9 mouse cellular contexts compared by ENCODE assay signal in genomic region chr11:12039098-12039497, GRCm38 (mm10). TPM values are rescaled to one million over a fixed set of nuclear protein-coding genes. Genes with fewer than 3 reads are reported as not detected.
DNase-seq lines count a peak whose midpoint lies in the region; ATAC-seq lines count a peak whose summit lies in the region.
"Had no signal": no experiment of that assay in that cellular context is flagged by ENCODE, and none has a peak within 500 bp of the region (broad histone marks: within the 10 kb centered on the region; RNA-seq: fewer than 3 reads in every experiment).

No protein-coding gene starts in this region.

- no peaks in the 10 kb centered on the region for H3K36me3 ChIP-seq in heart, embryonic 16.5 days (ENCODE audit: control insufficient read depth, insufficient read depth)
- no peaks in the 10 kb centered on the region for H3K36me3 ChIP-seq in limb, embryonic 13.5 days

- no peaks in the 10 kb centered on the region for H3K4me1 ChIP-seq in heart, embryonic 16.5 days (ENCODE audit: control insufficient read depth, insufficient read depth, low read length)
- H3K4me1 ChIP-seq in limb, embryonic 13.5 days: peaks cover 11% of the 10 kb centered on the region; the same call in 1 of the 2 replicates

- 20% methylated on average over 3 of the region's 3 CpGs for WGBS in heart, embryonic 16.5 days
- 13% methylated on average over 3 of the region's 3 CpGs for WGBS in limb, embryonic 13.5 days

- DNase-seq in heart, adult 18-20 months: no peak
- peak; percentile 4 for DNase-seq in urinary bladder, postnatal 14 days (ENCODE audit: low spot score)
- no peak for DNase-seq in urinary bladder, postnatal 36 days (ENCODE audit: low spot score in 2 of 2)
- DNase-seq in frontal cortex, adult 2 months (ENCODE audit: extremely low spot score in 1 of 2, low spot score in 1 of 2): no peak
- no peak for DNase-seq in adrenal gland, adult 18-20 months (ENCODE audit: low spot score in 2 of 2)

- H3K9me3 ChIP-seq in heart, embryonic 16.5 days (replicated peaks; ENCODE audit: control insufficient read depth, low read length): no peaks in the 10 kb centered on the region
- no peaks in the 10 kb centered on the region for H3K9me3 ChIP-seq in limb, embryonic 13.5 days

- H3K9ac ChIP-seq in heart, embryonic 16.5 days (ENCODE audit: low read length): no peak overlapping the region; the same call in 1 of the 2 replicates
- no peak overlapping the region for H3K9ac ChIP-seq in limb, embryonic 13.5 days

- peaks cover 50% of the 10 kb centered on the region for H3K27me3 ChIP-seq in heart, embryonic 16.5 days (ENCODE audit: control insufficient read depth, insufficient read depth, low read length)
- H3K27me3 ChIP-seq in limb, embryonic 13.5 days: peaks cover 85% of the 10 kb centered on the region
- H3K27me3 ChIP-seq: CH12.LX had no signal

- H3K4me3 ChIP-seq in heart, embryonic 16.5 days (ENCODE audit: low read length): no peak overlapping the region
- H3K4me3 ChIP-seq in limb, embryonic 13.5 days: no peak overlapping the region

- ATAC-seq in heart, embryonic 16.5 days (replicated peaks; ENCODE audit: extremely low read depth, insufficient read depth, low FRiP score): 0 out of 2 replicates have a peak, but pooled peaks have one; percentile 23
- ATAC-seq in limb, embryonic 13.5 days (ENCODE audit: low FRiP score, low read depth): peak; percentile 44
- no peak for ATAC-seq in inflammation-experienced regulatory T-cells, adult 6 months

- H3K27ac ChIP-seq in heart, embryonic 16.5 days (ENCODE audit: low read length): 0 out of 2 replicates have a peak overlapping the region, but pooled peaks have one; percentile 9
- H3K27ac ChIP-seq in limb, embryonic 13.5 days: peak overlapping the region; percentile 65; the same call in 1 of the 2 replicates

- peak overlapping the region; percentile 11; the same call in 1 of the 2 replicates for H3K4me2 ChIP-seq in heart, embryonic 16.5 days (ENCODE audit: low read depth, low read length)
- peak overlapping the region; percentile 65 for H3K4me2 ChIP-seq in limb, embryonic 13.5 days (replicated peaks)

RNA-seq across cellular contexts. Expression of gene Grb10, which starts 0.6 kb away (rescaled TPM):
- polyA plus RNA-seq in heart, embryonic 16.5 days (2015; fragmentation: Nextera tagmentation; extraction: Ambion mirVana): 496 and 553 TPM in 2 replicates
- 10 to 100 TPM; 55.7 to 65.7 TPM for total RNA-seq in heart, adult 18-20 months (2021)
- polyA plus RNA-seq in limb, embryonic 13.5 days (2015; fragmentation: Nextera tagmentation; extraction: Ambion mirVana): 539 and 614 TPM in 2 replicates
- 32.4 and 35.6 TPM in 2 replicates for polyA plus RNA-seq in frontal cortex, adult 2 months (2012; rRNA removed)
- 10 to 100 TPM; 61.1 to 71.2 TPM for total RNA-seq in adrenal gland, adult 18-20 months (2021)
- polyA plus RNA-seq in inflammation-experienced regulatory T-cells, adult 6 months (2017; shearing (Covaris generic)): not detected

Comparison
In these comparisons a context has a peak if more than half of its experiments do, and no peak if none do; other contexts are left out.
1. RNA of gene Grb10, which starts 0.6 kb away (polyA plus RNA-seq): 539 to 614 TPM in limb, embryonic 13.5 days, 496 to 553 TPM in heart, embryonic 16.5 days and 32.4 to 35.6 TPM in frontal cortex, adult 2 months; not detected in inflammation-experienced regulatory T-cells, adult 6 months; every median in the first group is over 10 times any median in the second.